Mouse (Mus musculus) frontal cortex, adult 2 months (tissue): ENCODE measurements around the gene Gm5089. TPM values are rescaled to one million over a fixed set of nuclear protein-coding genes. Genes with fewer than 3 reads are reported as not detected.

Experiments
- DNase-seq, 2 experiments: peaks; one replicate each; pipeline ENCODE4 v3.0.0; 2022; ENCODE audit warnings: low spot score in 1 of 2; ENCODE audit errors: extremely low spot score in 1 of 2
- polyA plus RNA-seq: library from polyadenylated mRNA; depleted of rRNA; stranded (reverse); fragments of >200 nt; gene quantifications from 2 replicates; pipeline ENCODE4 v1.2.3, GENCODE M21; 2012; rRNA removed

The Gm5089 gene
- polyA plus RNA-seq, result 0.06 and 0.10 TPM in 2 replicates

DNA sequence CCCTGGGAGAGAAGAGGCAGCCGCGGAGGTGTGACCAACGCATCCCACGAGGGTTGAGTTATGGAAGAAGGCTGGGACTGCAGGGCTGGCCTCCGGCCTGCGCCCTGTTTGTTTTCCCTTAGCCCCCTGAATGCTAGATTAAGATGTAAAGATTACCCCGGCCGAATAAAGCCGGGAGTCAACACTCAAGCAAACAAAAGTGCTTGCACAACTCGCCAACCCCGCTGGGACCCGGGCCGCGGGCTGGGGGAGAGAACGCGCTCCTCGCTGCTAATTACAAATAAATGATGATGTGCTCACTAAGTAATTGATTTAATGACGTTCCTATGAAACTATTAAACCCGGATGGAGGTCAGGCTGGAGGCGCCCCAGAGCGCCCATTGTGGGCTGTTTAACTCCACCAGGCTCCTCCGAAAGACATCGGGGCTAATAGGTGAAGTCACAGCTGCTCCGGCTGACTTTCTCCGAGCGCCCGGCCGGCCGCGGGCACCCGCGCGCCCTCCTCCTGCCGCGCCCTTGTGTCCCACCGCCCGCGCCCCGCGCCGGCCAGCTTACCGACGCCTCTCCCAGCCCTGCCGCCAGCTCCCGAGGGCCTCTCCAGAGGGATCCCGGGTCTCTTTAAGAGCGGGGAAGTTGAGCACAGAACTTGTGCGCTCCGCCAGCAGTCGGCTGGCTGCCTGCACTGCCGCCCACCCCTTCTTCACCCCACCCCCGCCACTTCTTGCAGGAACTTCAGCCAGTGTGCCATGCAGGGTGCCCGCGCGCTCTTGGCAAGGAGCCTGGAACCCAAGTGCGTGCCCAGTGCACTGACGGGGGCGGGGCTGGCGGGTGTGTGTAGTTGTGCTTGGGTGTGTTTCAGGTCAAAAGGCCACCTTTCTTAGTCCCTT lies at the start of gene Gm5089:
TSS of gene Gm5089 (minus strand) at position 620 of the 887 bp plus-strand sequence.
- peak in 1 of 2 experiments; percentile 57 for DNase-seq

DNA sequence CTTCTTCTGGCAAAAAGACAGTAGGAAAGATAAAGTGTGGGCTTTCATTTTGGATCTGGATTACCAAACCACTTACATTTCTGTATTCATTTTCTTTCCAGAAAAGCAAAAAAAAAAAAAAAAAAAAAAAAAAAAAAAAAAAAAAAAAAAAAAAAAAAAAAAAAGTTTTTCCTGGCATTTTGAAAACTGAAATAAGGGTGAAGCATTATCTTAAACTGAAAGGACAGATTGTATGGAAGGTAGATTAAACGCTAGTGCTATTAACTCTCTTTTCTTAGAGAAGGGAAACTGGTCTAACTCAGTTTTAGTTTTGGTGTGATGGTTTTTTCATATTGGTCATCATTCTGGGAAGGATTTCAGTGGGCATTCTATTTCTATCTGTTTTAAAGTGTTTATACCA lies 41.1 kb upstream of the Gm5089 start:
- no peak for DNase-seq

DNA sequence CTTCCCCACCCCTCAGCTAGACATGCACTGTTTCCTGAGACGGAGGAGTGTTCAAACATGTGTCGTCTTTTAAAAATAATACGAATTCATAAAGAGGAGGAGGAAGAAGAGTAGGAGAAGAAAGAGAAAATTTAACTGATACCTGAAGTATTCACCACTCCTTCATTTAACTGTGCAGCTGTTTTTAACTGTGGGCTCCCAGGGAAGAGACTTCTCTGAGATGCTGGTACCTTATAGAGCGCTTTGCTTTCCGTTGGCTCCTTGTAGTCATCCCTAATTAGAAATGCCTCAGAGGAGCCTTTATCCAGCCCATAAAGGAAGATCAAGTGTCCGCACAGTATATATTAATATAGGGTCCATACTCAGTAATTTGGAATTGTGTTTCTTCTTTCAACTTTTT lies 40.6 kb upstream of the Gm5089 start:
- no peak for DNase-seq

DNA sequence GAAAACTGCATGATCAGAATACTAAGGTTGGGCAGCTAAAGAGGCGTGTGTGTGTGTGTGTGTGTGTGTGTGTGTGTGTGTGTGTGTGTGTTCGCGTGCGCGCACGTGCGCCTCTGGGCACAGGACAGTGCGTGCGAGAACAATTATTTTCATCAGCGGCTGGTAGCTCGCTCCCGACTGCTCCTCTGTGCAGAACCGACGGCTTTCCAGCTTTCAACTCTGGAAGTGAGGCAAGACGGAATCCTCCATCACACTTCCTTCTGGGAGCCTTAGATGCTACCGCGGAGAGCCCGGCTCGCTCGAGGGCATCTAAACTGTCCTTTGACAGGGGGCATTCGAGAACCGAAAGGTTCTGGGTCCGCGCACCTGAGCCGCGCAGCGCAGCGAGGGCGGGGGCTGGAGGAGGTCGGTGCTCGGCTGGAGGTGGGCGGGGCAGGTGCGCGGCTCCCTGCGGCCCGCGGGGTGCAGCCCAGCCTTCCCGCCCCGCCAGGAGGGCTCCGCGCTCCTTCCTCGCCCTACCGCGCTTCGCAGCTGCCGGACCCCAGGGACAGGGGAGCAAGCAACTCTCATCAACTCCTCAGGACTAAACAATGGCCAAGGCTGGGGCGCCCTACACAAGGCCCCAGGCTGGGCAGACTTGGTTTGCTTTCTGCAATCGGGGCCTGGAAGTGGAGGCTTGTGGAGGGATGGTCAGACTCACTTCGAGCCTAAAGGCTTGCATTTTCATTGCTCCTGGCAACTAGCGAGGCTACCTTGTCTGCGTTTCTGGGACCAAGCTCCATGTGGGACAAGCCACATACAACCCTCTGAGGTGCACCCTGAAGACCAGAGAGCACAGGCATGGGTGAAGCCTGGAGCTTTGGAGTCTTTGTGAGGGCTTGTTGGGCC lies 39.8 kb upstream of the Gm5089 start, which contains the start of gene Gm10837:
TSS of gene Gm10837 (plus strand) at position 146 of the 888 bp plus-strand sequence.
- DNase-seq, result no peak

DNA sequence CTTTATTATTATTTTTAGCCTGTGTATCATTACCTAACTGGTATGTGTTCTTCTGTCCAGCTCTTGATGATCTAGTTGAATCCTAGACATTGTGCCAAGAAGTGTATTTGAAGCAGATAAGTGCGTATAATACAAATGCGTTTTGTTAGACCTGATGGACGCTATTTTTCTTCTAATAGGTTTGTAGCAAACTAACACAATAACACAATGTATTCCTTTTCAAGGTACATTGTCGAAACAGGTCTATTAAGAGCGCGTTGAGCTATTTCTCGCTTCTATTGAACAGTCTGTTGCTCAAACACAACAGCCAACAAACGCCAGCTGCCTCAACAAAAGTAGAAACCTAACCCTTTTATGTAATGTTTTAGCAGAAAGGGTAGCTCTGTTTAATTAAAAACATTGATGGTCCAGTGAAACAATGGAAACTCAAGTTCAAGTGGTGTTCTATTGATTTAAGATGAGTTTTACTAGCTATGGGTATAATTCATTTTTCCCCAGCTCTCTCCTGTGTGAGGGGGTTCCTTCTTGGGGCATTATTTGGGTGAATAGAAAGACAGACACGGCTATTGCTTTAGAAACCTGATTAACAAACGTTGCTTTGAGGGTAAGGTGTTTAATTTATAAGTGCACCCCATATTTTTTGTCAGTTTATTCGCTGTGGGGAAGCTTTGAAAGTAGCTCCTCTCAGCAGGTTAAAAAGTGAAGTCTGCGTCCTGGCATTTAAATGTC lies 38.9 kb upstream of the Gm5089 start:
- no peak for DNase-seq

DNA sequence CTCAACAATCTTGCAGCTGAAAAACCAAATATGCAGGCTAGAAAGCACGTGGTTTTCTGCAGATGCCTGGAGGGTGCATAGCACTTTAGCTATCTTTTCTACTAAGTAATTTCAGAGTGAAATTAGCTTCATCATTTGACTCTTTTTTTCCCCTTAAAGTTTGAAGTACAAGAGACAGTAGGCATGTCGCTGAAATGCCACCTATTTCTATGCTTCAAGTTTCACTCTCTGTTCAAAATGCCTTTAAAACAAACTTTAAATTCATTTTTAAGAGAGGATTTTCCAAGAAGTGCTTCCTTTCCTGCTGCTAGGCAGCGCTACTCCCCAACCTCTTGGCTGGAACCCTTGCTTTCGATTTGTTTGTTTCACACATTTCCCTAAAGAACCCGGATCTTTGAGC lies 38.1 kb upstream of the Gm5089 start:
- DNase-seq, result no peak

DNA sequence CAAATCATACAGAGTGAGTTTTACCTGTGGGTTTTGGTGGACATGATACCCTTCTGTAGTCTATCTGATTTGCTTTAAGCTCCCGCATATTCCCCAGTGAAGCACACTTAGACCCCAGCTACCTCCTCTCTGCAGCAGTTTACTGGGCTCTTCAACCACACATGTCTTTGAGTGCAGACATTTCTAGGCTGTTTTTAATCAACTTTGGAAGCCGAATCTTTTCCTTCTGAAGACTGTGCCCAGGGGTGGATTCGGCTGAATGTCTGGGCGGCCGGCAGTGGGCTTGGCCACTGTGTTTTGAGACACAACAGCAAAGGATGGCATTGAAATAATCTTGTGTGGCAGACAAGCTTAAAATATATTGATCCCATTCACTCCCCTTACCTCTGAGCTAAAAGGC lies 36.5 kb upstream of the Gm5089 start:
- no peak for DNase-seq

DNA sequence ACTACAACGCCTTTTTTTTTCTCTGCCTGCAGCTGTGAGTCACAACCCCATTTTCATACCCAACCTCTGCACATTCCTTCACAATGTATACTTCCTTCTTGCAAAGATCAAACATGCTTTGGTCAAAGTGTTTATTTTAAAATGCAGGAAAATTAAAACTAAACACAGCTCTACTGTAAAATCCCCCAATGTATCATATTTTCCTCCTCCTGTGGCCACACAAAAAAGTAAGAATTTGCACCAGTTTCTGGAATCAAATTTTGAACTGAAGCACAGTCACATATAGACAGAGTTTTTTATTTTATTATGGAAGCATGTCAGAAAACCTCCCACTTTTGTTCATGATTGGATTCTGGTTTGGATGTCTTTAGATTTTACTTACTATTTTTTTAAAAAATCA lies 35.7 kb upstream of the Gm5089 start:
- no peak for DNase-seq

DNA sequence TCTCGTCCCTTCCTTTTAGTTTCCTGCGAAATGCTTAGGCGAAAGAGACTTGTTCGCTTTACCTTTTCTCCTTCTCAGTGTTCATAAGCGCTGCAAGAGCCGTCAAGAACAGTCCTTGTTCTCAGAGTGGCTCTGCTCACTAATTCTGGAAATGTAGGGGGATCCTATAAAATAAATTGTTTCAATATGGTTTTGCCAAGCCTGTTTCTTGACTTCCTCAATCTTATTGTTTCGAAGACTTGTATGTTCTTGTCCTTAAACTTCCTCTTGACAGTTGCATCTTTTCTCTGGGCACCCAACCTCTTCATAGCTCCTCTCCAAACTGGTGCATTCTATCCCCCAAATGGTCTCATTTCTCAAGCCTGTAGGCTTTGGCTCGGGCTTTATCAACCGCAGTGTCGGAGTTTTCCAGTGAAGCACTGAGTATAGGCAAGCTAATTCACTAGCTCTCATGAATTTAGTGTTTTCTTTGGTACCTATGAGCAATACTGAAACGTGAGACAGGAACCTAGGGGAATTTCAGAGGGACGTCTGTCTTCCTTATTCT lies 34.8 kb upstream of the Gm5089 start:
- DNase-seq, result no peak

DNA sequence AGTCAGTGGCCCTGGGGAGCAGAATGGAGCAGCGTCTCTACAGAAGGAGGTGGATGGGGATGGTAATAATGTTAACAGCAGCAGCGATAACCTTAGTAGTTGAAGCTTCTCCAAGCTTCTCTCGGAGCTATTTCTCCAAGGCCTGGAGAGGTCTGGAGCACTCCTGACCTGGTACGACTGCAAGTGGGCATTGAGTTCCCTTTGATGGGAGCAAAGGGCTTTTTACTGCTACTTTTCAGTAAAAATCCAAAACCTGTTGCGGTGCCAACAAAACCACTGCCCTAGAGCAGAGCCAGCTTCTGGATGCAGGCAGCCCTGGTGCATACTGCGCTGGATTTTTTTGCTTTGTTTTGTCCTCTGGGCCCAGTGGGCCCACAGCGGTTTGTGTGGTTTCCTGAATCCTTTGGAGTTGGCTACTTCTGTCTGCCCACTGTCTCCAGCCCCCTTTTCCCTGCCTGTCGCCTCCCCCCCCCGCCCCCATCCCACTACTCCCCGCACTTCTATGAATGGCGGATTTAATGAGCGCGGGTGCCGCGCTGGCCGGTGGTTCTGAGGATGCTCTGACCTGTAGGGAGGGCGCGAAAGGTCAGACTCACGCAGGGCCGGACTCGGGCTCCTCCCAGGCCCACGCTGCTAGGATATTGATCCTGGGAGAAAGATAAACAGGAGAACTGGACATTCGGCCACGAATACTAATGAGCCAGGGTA lies 34.1 kb upstream of the Gm5089 start:
- no peak for DNase-seq

DNA sequence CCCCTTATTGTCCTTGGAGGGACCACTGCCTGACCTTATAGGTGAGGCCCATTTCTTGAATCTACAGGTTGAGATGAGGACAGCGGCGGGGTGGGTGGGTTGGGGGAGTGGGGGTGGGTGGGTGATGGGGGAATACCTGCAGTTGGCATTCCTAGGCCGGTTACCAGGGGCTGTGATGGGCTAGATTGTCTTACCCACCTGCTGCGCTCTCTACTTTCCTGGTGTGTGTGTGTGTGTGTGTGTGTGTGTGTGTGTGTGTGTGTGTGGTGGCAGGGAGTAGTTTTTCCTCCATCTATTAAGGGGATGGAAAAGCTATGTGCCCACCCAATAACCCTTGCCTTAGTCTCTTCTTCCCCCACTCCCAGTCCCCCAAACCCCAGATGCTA lies 33.5 kb upstream of the Gm5089 start:
- DNase-seq, result no peak

DNA sequence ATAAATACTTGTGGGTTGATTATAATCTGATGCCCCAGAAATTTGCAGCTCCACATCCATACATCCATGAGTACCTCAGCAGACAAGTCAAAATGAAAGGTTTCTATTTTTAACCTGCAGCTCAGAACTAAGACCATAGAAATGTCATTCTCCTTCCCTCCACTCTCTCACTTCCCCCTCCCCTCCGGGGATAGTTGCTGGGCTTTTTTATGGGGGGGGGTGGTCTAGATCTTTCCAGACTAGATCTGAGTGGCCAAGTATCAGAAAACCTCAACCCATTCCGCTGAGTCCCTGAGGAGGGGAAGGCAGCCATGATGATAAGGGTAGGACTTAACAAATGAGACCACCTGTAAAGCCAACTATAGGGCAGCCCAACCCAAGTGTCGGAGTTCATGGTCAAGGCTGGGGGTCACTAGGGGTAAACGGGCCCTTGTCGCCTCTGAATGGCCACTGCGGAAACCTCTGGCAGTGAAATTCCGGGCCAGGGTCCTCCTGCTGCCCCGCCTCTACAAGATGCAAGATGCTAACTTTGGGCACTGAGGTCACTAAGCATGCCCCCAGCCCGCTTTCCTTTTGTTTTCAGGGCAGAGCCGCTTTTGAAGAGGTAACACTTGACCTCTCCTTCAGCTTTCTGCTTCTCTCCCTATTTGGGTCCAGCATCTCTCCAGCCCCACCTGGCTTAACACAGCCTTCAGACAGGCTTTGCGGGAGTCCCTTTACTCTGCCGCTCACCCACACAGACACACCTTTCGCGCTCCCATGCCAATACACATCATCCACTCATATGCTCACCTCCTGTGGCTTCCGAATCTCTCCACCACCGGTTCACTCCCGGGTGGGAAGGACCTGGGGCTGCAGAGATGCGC lies 32.9 kb upstream of the Gm5089 start:
- DNase-seq, result no peak

DNA sequence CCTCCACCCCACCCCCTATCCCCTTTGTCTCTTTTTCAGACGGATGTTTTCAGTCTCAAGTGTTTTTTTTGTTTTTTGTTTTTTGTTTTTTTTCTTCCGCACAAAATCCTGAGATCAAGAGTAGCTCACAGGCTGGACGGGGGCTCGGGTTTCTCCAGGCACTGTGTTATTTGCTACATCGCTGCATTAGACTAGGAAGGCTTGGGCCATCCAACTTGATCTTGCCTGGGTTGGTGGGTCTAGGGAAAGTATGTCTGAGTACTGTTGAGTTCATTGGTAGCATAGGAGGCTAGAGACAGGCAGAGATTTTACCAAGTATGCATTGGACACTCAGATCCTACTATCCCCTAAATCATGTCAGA lies 32.1 kb upstream of the Gm5089 start:
- DNase-seq, result no peak

DNA sequence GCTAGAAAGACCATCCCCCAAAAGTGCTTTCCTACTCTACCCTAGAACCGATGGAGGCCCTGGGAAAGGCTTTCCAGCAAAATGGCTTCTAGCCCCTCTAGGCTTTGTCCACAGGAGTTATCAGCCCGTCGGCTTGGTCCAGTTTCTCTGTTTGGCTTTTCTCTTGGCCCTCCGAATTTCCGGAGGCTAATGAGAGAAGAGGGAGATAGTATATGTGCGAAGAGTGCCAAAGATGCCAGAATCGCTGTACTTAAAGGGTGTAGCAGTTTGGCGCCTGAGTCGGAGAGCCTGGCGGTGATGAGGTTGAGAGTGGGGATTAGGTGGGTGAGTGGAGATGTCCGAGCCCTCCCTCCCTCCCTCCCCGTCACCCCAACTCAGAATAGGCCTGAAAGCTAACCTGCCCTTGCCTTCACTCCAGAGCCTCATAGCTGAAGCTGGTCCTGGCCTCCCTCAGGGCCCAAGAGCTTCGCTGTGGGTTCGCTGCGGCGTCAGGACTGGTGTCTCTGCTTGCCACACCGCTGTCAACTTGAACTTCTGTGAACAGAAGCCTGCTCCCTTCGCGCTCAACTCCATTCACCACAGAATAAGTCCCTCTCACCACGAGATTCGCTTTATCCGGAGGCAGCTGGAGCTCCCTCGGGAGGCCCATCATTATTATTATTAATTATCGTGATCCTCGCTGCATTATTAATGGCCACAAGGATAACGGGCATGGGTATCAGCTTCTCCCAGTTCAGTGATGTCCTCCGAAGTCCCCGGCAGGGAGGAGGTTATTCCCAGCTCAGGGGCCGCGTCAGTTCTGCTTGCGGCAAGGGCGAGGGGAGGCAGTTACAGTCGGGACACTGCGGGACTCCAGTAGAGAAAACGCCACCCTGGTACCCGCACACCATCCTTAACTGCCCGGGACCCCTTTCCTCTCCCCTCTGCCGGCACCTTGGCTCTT lies 31.4 kb upstream of the Gm5089 start:
- no peak for DNase-seq

DNA sequence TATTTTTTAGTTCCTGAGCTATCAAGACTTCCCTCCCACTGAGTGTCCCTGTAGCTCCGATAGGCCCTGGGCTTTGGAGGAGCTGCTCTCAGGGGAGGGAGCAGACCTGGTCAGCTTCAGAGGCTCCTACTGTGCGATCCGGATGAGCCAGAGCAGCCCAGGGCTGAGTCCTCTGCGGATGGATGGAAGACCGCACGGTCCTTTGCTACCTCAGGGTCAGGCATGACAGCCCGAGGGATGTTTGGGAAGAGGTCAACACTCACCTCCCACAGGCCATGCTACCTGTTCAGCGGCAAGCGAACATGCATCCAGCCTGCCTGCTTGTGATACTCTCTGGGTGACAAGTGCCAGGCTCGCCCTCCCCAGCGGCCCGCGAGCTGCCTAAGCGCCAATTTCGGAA lies 30.3 kb upstream of the Gm5089 start:
- no peak for DNase-seq

DNA sequence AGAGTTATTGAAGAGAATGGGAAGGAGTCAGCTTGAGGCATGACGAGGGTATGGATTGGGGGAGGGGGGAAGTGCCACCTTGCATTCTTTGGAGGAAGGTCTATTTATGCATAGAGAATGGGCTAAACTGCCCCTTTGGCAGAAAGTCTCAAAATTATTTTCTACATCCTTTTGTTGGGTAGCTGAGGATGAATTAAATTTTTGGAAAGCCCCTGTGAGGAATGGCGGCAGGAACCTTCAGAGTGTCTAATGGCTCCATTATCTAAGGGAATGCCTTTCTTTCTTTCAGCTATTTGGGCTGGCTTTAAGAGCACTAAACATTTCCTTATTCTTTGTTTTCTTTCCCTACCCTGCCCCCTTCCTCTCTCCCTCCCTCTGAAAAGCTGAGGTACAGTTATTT lies 29.4 kb upstream of the Gm5089 start:
- DNase-seq, result no peak

DNA sequence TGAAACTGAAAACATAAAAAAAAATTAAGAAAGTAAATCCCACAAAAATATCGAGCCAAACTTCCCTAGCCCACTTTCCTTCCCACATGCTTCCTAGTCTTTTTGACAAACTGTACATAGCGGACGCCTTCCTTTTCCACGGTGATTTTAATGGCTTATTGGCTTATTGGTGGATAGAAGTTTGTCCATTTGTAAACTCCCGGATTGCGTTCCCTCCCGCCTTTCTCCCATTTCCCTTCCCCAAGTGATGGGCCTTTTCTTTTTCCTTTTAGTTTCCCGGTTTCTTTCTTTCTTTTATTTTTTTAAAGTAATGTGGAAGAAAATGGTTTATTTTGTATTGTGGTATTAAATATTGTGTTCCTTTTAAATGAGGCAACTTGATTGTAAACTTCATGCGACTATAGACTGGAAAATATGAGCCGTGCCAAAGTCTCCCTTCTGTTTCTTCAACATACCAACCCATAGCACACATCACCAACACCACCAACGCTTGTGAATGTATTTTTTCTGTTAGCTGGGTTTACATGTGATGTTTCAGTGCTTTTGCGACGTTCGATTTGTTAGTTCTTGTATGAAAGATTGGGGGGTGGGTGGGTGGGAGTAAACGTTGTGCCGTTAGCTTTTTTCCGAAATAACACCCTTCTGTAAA lies 28.7 kb upstream of the Gm5089 start:
- DNase-seq, result no peak
